Mouse (Mus musculus) heart, postnatal 25 days (tissue): ENCODE results near the gene Dbf4. TPM values are rescaled to one million over a fixed set of nuclear protein-coding genes. Genes with fewer than 3 reads are reported as not detected.

Source experiments
- DNase-seq: peaks from one replicate; pipeline ENCODE4 v3.0.0; 2022; ENCODE audit warnings: low spot score
- intact Hi-C: fragments of 180-260 bp; cut with DNase I; formaldehyde crosslinking; loops from one replicate; pipeline ENCODE4 v1.15.1; 2025
- total RNA-seq, 2 experiments: library from RNA; stranded (reverse); gene quantifications; 2 replicates each; pipeline ENCODE4 v1.2.3; 2021

The Dbf4 gene
- total RNA-seq = 1 to 10 TPM; 1.3 to 2.7 TPM

GRCm38 (mm10) chr5:8422157-8422931 is at the start of gene Dbf4, which contains the start of gene Slc25a40:
Gene Dbf4, minus strand, starts transcription at chr5:8422716.
Gene Slc25a40, plus strand, starts transcription at chr5:8422850.
- DNase-seq = peak; percentile 86

GRCm38 (mm10) chr5:8456561-8456960 is 34.0 kb upstream of the Dbf4 start:
- no peak for DNase-seq
- intact Hi-C loops = no loop called here

More at GRCm38 (mm10) chr5:8422157-8422931, at the start of gene Dbf4, which contains the start of gene Slc25a40:
- intact Hi-C loops = loop anchor here (5.0 to 10.0 kb wide), 3 partner anchors 365 to 740 kb away; partner anchors contain the start of genes Dmtf1 and Tmem243

GRCm38 (mm10) chr5:8455565-8455964 is 33.0 kb upstream of the Dbf4 start:
- DNase-seq = no peak
- intact Hi-C loops = no loop called here

- DNase-seq = no peak
- intact Hi-C loops = no loop called here
Observed at GRCm38 (mm10) chr5:8439095-8439494, 16.6 kb upstream of the Dbf4 start.

- intact Hi-C loops = no loop called here
- no peak for DNase-seq
Observed at GRCm38 (mm10) chr5:8437481-8438156, 15.1 kb upstream of the Dbf4 start.

- intact Hi-C loops = loop anchor here (10.0 kb wide), 1 partner anchor 679 kb away; the partner anchor contains the start of gene Tmem243
- DNase-seq = no peak
Observed at GRCm38 (mm10) chr5:8425899-8426298, 3.4 kb upstream of the Dbf4 start.

GRCm38 (mm10) chr5:8424116-8424515 is 1.6 kb upstream of the Dbf4 start:
- no peak for DNase-seq
- intact Hi-C loops = loop anchor here (5.0 to 10.0 kb wide), 3 partner anchors 367 to 738 kb away; partner anchors contain the start of genes Dmtf1 and Tmem243

- intact Hi-C loops = loop anchor here (5.0 to 10.0 kb wide), 3 partner anchors 366 to 739 kb away; partner anchors contain the start of genes Dmtf1 and Tmem243
- DNase-seq = no peak
Observed at GRCm38 (mm10) chr5:8422932-8423928, 714 bp upstream of the Dbf4 start.

GRCm38 (mm10) chr5:8421424-8421823 is 1.1 kb downstream of the Dbf4 start:
- intact Hi-C loops = loop anchor here (5.0 to 10.0 kb wide), 3 partner anchors 364 to 741 kb away; partner anchors contain the start of genes Dmtf1 and Tmem243

GRCm38 (mm10) chr5:8417443-8417842 is 5.1 kb downstream of the Dbf4 start:
- intact Hi-C loops = no loop called here
- DNase-seq = no peak

More at GRCm38 (mm10) chr5:8421424-8421823, 1.1 kb downstream of the Dbf4 start:
- no peak for DNase-seq

GRCm38 (mm10) chr5:8416683-8417413 is 5.7 kb downstream of the Dbf4 start:
- no peak for DNase-seq

GRCm38 (mm10) chr5:8408746-8409145 is 13.8 kb downstream of the Dbf4 start:
- DNase-seq = no peak
- intact Hi-C loops = no loop called here

More at GRCm38 (mm10) chr5:8416683-8417413, 5.7 kb downstream of the Dbf4 start:
- intact Hi-C loops = no loop called here

- intact Hi-C loops = no loop called here
- no peak for DNase-seq
Observed at GRCm38 (mm10) chr5:8397587-8398249, 24.8 kb downstream of the Dbf4 start.

- no peak for DNase-seq
- intact Hi-C loops = no loop called here
Observed at GRCm38 (mm10) chr5:8393891-8394583, 28.5 kb downstream of the Dbf4 start.

GRCm38 (mm10) chr5:8374297-8374906 is 48.1 kb downstream of the Dbf4 start:
- no peak for DNase-seq
- intact Hi-C loops = no loop called here

- intact Hi-C loops = no loop called here
- DNase-seq = no peak
Observed at GRCm38 (mm10) chr5:8373415-8373814, 49.1 kb downstream of the Dbf4 start.

- no peak for DNase-seq
- intact Hi-C loops = loop anchor here (10.0 kb wide), 1 partner anchor 204 kb away; no protein-coding TSS in a partner anchor
Observed at GRCm38 (mm10) chr5:8368781-8369180, 53.7 kb downstream of the Dbf4 start.
